Mouse (Mus musculus) retina, embryonic 14.5 days (tissue): Measurements from ENCODE around the gene Rps3a1.
"Not testable (repeated sequence)": the region's sequence is repeated elsewhere in the genome, so short reads cannot be mapped to it uniquely, and the experiment has no call there.

Experiments
- DNase-seq: peaks from one replicate; pipeline ENCODE4 v3.0.0-alpha.2; 2015; ENCODE audit warnings: low spot score

Rps3a1 gene

DNA sequence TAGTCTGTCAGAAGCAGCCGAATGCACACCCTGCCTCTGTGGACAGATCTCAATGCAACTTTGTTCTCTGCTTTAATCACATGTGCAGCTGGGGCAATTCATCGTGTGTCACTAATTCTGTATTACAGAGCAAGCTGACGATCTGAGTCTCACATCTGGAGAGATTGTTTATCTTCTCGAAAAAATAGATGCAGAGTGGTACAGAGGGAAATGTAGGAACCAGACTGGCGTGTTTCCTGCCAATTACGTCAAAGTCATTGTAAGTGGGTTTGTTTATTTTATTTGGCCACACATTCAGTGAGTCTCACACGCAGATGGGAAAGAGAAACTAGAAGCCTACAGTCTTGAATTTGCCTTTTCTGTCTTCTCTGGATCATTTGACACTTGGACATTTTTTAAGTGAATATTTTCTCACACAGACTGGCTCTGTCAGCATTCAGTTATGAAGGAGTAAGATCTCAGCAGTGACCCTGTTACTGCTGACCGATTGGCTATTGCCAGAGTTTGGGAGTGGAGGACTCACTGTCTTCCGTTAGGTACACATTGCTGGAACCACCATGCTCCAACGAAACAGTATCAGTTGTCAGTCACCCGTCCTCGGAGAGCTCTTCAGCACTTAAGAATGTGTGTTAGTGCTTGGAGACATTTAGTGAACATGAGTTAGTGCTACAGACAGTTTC, 27.7 kb downstream of the Rps3a1 start:
- no peak for DNase-seq

DNA sequence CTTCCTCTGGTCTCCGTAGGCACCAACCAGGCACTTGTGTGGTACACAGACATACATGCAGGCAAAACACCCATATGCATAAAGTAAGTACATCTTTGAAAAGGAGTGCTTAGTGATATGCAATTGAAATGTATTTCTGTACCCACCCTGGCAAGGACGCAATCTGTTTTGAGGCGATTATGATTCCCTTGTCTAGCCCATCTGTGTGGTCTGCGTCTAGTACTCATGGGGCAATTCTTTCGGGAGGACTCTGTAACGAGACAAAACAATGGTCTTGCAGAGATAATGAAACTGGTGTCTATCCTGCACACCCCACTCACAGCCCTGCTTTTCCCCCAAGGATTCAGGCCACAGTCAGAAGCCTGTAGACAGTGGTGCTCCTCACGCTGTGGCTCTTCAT, 29.7 kb downstream of the Rps3a1 start:
- DNase-seq = no peak

DNA sequence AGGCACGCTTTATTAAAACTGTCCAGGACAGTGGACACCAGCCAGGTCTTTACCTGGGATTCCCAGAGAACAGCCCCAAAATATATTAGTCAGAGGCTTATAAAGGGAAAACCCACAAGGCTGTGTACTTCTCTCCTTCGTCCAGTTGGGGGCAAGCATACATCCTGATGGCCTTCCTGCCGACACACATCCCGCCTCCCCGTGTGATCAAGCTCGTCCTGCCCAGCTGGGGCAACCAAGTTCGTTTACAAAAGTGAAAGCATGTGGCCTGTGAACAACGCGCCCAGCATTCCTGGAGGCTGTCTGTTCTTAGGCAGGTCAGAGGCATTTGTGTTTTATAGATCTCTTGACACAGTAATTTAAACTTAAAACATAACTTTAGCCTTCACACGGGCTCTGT, 32.4 kb downstream of the Rps3a1 start:
- peak; percentile 42 for DNase-seq

DNA sequence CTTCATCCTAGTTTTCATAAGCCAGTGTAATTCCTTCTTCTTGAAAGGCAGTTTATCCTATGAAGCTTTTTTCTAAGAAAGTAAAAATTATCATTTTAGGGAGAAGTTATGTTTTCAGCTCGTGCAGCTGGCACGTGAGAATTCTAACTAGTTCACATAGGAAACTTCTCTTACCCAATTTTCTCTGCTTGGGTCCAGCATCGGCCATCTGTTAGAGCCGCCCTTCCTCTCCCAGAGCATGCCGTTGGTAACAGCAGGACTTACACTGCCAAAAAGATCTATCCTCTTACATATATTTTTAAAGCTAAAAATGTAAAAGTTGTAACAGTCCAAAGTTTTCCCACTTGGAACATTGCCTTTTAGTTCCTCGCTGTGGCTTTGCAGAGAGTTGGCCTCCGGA, 33.4 kb downstream of the Rps3a1 start:
- no peak for DNase-seq

DNA sequence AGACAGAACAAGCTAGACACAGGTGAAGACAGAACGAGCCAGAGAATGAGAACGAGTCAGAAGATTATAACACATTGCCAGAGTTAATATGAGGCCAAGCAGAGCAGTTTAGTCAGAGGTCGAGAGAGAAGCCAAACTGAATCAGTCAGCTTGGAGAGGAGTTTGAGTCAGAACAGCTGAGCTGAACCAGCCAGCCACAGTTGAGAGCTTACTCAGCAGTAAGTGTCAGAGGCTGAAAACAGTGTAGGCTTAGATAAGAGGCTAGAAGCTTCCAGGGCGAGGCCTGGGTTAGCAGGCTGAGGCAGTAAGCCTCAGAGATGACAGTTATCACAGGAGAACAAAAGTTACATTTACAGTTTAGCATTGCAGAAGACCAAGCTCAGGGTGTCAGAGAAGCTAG, 33.9 kb downstream of the Rps3a1 start:
- no peak for DNase-seq

DNA sequence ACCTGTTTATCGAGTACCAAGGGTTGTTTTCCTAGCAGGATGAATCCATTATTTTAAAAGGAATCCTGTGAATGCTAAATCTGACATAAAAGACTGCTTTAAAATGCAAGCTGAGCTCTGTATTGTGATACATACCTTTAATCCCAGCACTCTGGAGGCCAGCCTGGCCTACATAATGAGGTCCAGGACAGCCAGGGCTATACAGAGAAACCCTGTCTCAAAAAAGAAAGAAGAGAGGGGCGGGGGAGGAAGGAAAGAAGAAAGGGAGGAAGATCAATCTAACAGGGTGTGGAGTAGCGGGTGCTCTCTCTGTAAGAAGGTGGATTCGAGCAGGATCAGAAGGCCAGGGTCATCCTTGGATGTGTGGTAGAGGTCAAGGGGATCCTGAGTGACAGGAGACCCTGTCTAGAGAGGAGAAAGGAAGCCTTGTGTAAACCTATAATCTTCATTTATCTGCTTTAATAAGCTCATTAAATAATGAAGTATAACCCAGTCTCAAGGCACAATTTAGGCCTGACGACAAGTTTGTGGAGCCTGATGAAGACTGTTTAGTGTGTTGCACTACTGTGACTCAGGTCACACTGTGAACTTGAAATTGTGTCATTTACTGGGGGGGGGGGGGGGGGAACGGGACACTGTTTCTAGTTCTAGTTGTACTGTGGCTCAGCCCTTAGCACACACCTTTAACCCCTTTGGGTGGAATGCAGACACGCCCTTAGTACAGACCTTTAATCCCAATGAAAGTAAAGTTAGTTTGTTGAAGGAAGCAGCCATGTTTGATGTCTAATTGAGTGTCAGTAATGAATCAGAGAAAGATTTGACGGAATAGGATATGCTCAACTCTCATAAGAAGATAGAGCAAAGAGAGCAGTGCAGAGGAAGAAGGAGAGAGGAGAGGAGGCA, 34.6 kb downstream of the Rps3a1 start:
- no peak for DNase-seq

DNA sequence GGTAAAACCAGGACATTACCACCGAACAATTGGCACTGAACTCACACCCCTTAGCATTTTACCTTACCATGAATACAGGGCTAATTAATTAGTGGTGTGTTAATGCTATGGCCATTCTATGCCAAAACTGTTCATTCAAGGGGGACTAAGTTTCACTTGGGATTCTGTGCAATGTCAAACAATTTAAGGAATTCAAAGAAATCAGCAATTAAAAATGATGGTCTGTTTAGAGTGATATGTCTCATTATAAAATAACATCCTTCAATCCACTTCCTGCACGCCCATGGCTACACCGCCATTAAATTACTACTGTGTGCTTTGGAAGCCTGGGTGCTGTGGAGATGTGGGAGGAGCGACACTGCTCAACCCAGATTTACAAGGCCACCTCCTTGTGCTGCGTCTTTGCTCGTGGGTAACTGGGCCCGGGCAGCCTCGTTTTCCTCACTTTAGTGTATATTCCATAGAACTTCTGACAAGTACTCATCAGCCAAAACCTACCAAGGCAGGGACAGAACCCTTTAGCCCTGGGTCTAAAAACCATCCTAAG, 36.3 kb downstream of the Rps3a1 start:
- DNase-seq = no peak

DNA sequence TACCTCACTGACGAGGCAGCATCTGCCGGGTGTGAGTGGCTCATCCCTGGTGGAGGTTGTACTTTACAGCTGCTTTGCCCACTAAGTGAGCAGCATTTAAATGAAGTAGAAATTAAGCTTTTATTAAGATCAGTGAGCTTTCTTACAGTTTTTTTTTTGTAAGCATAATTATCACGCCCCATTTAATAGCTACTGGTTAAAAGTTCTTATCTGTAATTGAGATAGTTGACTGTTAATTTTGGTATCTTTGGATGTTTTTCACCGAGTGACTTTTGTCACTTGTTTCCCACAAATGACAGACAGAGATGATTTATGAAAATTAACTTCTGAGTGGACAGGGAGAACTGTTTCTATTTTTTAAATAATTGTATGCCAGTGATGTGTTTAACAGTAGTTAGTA, 37.6 kb downstream of the Rps3a1 start:
- DNase-seq = no peak

DNA sequence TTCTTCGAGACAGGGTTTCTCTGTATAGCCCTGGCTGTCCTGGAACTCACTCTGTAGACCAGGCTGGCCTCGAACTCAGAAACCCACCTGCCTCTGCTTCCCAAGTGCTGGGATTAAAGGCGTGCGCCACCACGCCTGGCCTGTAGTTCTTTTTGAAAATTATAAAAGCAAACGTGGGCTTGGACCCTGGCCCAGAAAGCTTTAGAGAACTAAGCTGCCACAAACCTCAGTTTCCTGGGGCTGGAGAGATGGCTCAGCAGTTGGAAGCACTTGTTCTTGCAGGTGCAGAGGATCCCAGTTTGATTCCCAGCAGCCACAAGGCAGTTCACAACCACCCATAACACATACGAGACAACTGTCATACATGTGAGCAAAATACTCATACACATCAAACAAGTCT, 38.1 kb downstream of the Rps3a1 start:
- DNase-seq = not testable (repeated sequence)

DNA sequence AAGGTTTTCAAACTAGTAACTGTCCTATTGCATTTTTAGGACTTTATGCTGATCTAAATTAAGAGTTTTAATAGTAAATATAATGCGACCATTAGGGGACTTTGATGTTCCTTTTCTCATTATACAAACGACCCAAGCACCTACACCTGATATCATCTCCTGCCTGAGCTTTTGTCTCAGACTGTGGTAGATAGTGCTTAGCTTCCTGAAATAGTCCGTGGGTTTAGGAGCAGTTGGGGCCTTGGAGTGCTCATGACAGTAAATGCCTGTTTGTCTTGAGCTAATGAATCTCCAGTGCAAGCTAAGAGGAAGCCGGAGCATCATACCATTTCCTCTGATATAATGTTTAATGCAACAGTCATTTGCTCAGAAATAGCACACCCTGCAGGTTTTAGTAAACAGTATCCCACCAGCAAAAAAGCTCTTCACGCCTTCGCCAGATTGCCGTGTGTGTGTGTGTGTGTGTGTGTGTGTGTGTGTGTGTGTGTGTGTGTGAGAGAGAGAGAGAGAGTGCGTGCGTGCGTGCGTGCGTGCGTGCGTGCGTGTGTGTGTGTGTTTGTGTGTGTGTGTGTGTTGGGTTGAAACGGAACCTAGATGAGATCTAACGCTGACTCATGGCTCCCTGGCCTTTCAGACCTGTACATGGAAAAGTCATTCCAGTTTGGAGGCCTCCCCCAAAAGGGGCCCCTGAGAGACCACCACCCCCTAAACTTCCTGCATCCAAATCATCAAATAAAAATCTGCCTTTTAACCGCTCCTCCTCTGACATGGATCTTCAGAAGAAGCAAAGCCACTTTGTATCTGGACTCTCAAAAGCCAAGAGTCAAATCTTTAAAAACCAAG, 38.8 kb downstream of the Rps3a1 start:
- no peak for DNase-seq

DNA sequence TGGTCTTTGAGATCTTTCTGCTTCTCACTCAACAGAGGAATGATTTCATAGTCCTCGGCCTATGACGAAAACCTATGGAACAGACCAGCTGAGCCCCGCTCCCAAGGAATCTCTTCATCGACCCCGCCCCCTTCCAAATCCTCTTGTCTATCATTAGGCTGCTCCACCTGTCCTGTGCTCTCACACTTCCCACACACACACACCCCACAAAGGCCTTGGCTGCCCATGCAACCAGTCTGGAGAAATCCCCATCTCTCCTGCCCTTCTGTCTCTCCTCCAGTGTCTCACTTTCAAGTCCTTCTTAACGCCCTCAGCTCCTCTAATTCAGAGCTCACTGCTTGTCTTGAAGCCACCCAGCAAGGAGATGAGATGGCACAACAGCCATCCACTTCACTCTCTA, 40.5 kb downstream of the Rps3a1 start:
- no peak for DNase-seq

DNA sequence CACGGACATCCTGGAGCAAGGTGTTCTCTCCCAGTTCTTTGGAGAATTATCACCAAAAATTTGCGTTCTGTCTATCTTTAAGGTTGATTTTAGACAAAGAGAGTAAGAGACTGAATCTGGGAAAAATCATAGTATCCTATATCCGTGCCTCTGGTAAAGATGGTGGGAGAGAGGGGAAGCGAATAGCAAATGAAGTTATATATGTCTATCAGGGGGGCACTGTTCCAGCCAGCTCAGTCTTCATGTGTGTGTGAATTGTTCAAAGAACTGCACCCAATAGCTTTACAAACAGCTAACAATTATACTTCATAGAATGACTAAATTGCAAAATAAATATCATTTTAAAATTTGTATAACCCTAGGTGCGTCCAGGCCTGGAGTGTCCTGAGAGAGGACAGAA, 48.6 kb downstream of the Rps3a1 start:
- no peak for DNase-seq

DNA sequence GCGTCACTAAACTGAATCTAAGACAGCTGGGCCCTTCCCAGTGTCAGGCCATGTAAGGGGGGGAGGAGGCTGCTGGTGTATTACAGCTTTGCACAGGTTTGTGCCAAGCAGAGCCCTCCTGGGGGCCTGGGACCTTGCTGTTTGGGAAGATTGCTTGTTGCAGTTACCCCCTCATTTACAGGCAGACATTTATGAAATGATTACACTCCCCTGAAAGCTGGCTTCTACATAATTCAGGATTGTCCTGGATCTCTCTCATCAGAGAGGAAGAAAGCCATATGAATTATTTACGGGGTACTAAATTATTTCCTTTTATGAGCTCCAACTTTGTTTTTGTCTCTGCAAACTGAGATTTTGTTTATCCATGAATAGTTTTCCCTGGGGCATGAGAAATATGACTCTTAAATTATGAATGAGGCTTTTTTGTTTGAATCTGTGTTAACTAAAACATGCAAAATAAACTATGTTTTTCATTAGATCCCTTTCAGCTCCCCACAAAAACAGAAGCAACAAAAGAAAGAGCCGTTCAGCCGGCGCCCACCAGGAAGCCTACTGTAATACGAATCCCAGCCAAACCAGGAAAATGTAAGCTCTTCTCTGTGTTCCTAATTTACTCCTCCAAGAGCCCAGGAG, 49.2 kb downstream of the Rps3a1 start:
- DNase-seq = peak; percentile 64
